Mouse (Mus musculus): Measurements from ENCODE around the gene Fbxl5. TPM values are rescaled to one million over a fixed set of nuclear protein-coding genes. Genes with fewer than 3 reads are reported as not detected.

Fbxl5 gene
- total RNA-seq, 1 experiment from 2014 or later = 50.0 TPM

DNA sequence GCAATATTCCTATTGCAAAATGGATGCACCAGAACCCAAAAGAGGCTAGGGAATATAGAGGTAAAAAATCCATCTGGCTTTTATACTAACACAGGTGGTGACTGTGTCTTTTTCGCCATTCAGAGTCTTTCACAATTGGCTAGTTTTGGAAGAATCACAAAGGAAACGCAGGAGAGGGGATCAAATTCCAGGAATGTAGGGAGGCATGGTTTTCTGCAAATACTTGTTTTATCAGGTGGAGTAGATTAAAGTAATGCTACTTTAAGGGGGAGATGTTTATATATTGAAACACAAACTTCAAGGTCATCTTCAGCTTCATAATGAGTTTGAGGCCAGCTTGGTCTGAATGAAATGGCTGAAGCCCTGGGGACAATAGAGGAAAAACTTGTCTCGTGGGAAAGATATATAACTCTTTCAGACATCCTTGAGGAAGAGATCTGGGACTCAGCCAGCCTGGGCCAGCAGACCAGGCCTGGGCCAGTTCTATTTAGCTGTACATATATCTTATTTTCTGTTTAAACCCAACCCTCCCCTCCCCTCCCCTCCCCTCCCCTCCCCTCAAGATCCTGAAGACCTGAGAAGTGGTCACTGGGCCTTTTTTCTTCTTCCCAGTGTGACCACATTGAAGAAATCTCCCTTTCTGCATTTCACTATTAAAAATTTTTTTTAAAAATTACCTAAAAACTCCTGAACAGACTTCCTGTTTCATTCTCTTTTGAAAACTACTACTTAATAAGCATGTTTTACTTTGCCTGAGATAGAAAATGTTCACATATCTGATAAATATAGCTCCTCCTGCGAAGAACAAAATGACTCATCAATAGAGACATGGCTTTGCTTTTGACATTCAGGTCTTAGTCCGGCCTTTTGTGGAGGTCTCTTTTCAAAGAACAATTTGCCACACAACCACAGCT is 99.6 kb downstream of the Fbxl5 start:
- ATAC-seq (replicated peaks; ENCODE audit: low read depth, poor library complexity, severe bottlenecking) = no peak

DNA sequence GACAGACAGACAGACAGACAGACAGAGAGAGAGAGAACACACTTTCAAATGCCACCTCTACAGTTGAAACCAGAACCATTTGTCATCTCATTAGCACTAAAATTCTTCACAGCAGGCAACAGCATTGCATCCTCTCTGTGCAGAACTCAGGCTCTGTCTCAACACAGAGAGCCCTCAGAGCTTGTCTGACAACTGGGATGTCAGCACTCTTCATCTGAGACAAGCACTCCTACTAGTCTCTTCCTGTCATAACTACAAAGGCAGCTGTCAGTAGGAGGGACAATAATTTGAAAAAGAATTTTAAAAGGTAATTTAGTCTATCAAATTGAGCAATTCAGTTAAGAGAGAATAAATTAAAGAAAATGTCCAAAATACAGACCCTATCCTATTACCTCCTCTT is 122.2 kb downstream of the Fbxl5 start:
- ATAC-seq (replicated peaks; ENCODE audit: low read depth, poor library complexity, severe bottlenecking) = no peak

DNA sequence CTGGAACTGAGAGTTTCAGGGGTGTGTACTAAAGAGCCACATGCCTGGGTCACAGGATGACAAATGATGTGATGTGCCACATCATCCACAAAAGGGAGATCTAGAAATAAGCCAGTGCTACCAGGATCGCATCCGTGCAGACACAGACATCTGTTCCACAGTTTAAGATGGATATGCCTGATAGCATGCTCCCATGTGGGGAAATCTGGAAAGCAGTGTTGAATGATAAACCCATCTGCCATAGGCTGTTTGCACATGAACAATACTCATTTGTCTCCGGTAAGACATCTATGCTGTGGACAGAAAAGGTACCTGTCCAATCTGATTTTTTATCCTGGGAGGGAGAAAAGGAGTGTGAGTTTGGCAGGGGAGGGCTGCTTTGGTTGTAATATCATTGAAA is 124.3 kb downstream of the Fbxl5 start:
- no peak for ATAC-seq (replicated peaks; ENCODE audit: low read depth, poor library complexity, severe bottlenecking)

Other genes starting within 250 kb of the Fbxl5 start
- 2.7 and 3.8 TPM in 2 replicates for gene Cc2d2a, start 159.3 kb downstream of the Fbxl5 start, total RNA-seq (2017)
- not detected in 2 replicates for gene Bst1, start 2.8 kb downstream of the Fbxl5 start, total RNA-seq (2017)
- 1.1 and 2.2 TPM in 2 replicates for gene Cd38, start 46.9 kb upstream of the Fbxl5 start, total RNA-seq (2017)
- 9.3 and 12.3 TPM in 2 replicates for gene Gm7879, start 91.5 kb upstream of the Fbxl5 start, total RNA-seq (2017)
- gene Fgfbp1, start 160.1 kb upstream of the Fbxl5 start, total RNA-seq (2017) = not detected in 2 replicates

Measured in common myeloid progenitor, adult 5-6 weeks (primary cell).